Mouse (Mus musculus): ENCODE data around the gene Ficd. TPM values are rescaled to one million over a fixed set of nuclear protein-coding genes. Genes with fewer than 3 reads are reported as not detected.

Ficd gene
- 10 to 100 TPM; 10.8 to 12.7 (median 12.2) TPM for total RNA-seq (2022)

DNA sequence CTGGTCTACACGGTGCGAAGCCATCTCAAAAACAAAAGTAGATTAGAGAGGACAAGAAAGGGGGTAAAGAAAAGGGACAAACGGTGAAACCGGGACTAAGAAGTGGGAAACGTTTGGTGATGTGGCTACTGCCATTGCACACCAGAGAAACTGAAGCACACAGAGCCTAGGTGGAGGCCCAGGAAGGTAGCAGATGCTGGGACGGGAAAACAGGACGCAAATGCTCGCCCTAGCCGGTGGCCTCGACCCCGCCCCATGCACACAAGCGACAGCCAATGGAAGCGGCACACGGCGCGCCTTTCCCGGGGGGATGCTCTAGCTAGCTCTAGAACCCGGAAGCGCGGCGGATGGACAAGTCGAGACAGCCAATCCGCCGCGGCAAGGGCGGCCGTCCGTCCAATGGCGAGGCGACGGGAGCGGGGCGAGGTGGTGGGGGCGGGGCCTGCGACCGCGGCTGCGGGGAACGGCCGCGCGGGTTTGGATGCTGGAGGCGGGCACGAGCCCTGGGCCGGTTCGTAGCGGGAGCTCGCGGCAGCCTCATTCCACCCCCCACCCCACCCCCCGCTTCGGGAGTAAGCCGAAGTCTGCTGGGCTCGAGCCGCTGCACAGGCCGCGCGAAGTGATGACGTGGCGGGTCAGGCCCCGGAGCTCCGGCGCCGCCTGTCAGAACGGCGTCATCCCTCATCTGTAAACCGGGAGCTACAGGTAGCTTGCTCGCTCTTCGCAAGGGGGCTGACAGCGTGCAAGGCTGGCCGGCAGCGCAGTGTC is at the start of gene Ficd:
Gene Ficd, plus strand, starts transcription at position 459 of the 768 bp plus-strand sequence.
- DNase-seq (ENCODE audit: low spot score in 2 of 2) = peak; percentile 79 to 92

DNA sequence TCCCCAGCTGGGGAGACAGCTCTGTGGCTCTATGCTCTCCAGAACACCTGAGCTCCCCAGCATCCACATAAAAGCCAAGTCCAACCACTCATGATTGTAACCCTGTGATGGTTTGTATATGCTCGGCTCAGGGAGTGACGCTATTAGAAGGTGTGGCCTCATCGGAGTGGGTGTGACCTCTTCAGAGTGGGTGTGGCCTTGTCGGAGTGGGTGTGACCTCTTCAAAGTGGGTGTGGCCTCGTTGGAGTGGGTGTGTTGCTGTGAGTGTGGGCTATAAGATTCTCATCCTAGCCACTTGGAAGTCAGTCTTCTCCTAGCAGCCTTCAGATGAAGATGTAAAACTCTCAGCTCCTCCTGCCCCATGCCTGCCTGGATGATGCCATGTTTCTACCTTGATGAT is 48.1 kb upstream of the Ficd start:
- DNase-seq (ENCODE audit: low spot score in 2 of 2) = no peak

DNA sequence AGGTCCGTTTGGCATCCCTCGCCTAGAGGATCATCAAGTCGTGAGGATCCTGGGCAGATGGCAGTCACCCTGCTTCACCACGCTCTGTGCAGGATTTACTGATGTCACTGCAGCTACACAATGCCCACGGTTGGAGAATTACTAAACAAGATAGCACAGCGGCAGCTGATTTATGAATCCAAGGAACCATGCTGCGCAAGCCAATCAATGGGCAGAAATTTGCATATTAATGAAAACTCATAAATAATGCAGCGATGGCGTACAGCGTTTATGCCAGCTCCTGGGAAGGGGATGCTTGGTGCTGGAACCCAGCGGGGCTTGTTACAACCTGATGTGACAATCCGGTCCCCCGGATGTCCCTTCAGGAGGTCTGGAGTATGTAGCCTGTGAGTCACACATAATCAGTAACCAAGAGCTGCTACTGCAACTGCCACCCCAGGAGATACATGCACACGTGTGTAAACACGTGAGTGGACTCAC is 45.5 kb upstream of the Ficd start:
- no peak for DNase-seq (ENCODE audit: low spot score in 2 of 2)

GRCm38 (mm10) chr5:113690866-113691265 is 44.7 kb upstream of the Ficd start:
- DNase-seq (ENCODE audit: low spot score in 2 of 2) = no peak

DNA sequence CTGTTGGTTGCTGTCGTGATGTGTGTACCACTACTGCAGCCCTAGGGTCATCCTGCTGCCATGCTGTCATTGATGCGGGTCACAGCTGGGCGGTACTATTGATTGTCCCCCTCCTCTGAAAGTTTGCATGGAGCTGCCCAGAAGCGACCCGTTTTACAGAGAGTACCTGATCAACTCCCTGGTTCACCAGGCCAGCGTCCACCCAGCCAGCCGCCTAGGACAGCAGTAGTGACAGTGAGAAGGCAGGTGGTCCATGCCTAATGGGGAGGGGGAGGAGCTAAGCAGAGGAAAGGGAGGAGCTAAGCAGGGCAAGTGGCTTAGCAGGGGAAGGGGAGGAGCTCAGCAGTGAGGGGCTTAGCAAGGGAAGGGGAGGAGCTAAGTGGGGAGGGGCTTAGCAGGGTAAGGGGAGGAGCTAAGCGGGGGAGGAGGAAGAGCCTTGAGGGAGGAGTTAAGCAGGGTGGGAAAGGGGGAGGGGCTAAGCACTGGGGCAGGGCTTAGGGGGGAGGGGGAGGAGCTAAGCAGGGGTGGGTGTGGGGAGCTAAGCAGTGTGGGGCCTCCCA is 42.3 kb upstream of the Ficd start:
- no peak for DNase-seq (ENCODE audit: low spot score in 2 of 2)

GRCm38 (mm10) chr5:113694000-113694399 is 41.6 kb upstream of the Ficd start:
- DNase-seq (ENCODE audit: low spot score in 2 of 2) = no peak

DNA sequence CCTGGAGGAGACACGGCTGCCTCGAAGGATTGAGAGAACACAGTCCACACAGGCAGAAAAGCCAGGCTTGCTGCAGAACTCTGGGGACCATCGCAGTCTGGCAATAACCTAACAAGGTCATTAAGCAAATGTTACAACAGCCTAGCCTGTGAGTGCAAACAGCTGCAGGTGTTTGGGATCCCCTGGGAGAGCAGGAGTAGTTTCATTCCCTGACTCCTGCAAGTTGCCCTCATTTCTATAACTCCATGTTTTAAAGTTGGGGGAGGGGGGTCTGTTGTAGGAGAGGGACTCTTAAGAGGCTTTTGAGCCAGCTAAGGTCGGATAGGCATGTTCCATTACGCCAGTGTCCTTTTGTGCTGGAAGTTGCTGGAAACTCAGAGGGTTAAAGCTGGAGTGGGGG is 41.2 kb upstream of the Ficd start:
- no peak for DNase-seq (ENCODE audit: low spot score in 2 of 2)

GRCm38 (mm10) chr5:113700388-113701023 is 35.1 kb upstream of the Ficd start:
- DNase-seq (ENCODE audit: low spot score in 2 of 2) = no peak

DNA sequence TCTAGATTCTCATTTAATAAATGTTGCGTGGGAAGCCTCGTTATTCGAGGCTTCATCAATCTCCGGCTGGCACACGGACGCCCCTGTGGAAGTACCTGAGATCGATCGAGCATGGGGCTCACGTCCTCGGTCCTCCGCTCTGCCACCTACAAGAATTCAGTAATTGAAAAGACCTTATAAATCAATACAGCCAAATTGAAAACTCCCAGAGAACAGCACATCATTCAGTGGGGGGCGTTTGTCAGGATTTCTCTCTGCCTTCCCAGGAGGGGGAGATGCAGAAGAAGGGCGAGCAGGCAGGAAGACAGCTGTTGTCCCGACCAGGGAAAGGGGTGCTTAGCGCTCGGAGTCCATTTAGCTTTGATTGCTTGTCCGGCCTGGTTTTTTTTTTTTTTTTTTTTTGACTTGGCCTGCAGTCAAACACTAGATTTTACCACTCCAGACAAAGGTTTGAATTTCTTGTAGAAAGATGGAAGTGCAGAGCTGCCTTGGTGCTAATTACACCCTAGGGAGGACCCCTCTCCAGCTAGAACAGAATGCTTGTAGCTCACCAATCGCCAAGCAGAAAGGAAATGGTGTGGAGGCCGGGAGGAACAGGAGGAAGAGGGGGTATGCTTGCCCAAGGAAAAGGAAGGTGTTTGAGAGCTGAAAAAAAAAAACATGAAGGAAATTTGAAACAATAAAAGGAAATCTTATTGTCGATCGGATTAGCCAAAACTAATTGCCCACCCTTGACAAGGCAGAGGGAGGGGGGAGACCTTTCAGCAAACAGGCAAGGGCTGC is 31.6 kb upstream of the Ficd start:
- no peak for DNase-seq (ENCODE audit: low spot score in 2 of 2)

DNA sequence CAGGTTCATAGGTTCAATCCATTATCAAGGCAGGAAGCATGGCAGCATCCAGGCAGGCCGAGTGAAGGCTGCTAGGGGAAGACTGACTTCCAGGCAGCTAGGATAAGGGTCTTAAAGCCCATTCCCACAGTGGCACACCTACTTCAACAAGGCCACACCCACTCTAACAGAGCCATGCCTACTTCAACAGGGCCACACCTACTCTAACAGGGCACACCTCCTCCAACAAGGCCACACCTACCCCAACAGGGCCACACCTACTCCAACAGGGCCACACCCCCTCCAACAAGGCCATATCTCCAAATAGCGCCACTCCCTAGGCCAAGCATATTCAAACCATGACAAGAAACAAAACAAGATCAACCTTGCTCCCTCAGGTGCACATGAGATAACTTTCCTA is 22.7 kb upstream of the Ficd start:
- no peak for DNase-seq (ENCODE audit: low spot score in 2 of 2)

- DNase-seq (ENCODE audit: low spot score in 2 of 2) = peak in 1 of 2 experiments; percentile 68
Measured at GRCm38 (mm10) chr5:113716581-113717388, 18.8 kb upstream of the Ficd start.

DNA sequence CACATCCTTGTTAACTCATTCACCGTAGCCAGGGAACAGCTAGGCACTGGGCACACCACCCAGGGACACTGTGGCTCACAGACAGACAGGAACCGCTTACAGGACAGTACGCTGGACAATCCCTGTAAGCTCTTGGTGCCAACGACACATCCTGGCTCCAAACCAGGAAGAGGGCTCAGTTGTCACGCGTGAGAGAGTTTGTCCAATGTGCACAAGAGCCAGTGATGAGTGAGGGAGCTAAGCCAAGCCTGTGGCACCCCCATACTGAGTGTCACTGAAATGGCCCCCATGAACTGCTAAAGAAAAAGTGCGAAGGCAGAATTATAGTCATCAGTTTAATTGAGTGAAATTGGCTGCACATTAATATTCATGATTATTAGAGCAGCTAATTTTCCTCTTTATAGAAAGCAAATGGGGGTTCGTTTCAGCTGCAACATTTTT is 16.4 kb upstream of the Ficd start:
- DNase-seq (ENCODE audit: low spot score in 2 of 2) = no peak

DNA sequence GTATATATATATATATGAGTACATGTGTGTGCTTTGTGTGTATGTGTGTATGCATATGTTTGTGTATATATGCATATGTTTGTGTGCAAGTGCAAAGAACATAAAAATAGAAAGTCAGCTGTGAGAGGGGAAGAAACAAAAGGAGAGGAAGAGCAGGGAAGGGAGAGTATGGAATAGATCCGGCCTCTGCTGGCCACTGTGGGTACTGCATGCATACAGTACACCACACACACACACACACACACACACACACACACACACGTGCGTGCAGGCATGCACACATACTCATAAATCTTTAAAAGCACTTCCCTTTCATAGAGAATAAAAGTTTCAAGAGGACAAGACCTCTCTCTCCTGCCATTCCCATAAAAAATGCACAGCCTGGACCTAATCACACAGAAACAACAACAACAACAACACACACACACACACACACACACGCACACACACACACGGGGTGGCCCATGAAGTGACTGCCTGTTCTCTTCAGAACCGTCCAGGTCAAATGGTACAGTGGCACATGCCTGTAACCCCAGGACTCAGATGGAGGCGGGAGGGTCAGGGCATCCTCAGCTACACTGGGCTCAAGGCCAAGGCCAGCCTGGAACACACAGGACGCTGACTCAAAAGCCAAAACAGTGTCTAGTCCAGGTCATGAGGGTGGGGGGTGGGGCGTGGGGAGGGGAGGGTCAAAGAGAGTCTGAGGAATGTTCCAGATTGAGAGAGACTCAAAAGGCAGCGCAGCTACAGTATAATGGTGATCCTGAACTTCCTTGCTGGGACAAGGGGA is 13.2 kb upstream of the Ficd start:
- DNase-seq (ENCODE audit: low spot score in 2 of 2) = no peak

DNA sequence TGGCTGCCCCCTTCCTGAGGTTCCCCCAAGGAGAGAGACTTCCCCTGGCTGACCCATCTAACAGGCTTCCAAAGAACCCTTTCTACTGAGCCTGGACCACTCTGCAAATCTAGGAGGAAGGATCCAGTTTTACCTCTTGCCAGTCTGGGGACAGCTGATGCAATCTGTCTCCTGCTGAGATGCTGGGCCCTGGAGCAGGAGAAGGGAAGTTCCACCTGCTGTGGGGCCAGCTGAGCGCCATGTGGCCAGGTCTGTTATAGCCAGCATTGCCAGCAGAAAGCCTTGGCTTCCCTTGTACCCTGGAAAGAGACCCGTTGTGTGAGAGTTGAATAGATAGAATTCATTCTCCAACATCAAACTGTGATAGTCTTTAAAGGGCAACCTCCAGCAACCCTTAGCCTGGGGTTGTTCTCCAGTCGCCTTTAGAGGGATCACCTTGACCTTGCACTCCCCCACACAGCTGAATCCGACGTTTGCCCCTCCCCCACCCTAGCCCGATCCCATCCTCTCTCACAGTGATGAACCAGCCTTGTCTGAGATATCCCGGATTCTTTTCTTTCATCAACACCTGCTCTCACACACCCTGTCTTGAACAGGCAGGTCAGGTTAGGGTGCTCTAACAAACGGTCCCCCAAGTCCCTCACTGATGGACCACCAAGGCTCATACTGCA is 11.9 kb upstream of the Ficd start:
- no peak for DNase-seq (ENCODE audit: low spot score in 2 of 2)

- peak; percentile 56 to 77 for DNase-seq (ENCODE audit: low spot score in 2 of 2)
Measured at GRCm38 (mm10) chr5:113724446-113724845, 11.2 kb upstream of the Ficd start, which contains the start of gene 1700069L16Rik. TSS of gene 1700069L16Rik (minus strand) at chr5:113724772.

- DNase-seq (ENCODE audit: low spot score in 2 of 2) = no peak
Measured at GRCm38 (mm10) chr5:113725417-113725816, 10.2 kb upstream of the Ficd start.

DNA sequence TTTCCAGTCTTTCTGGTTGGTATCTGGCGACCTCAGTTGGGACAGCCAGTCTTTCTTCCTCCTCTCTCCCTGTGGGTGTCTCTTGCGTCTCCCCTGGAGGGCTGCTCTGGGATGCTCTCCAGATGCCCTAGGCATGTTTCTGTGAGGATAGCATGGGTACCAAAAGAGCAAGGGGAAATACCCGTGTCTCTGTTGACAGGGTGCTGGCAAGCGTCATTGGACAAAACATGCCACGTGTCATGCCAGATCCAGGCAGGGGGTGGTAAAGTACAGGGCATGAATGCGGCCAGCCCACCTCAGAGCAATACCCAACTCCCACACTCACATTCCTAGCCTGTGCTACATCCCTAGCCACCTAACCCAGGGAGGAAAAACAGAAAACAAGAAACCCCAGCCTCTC is 9.0 kb upstream of the Ficd start:
- no peak for DNase-seq (ENCODE audit: low spot score in 2 of 2)

DNA sequence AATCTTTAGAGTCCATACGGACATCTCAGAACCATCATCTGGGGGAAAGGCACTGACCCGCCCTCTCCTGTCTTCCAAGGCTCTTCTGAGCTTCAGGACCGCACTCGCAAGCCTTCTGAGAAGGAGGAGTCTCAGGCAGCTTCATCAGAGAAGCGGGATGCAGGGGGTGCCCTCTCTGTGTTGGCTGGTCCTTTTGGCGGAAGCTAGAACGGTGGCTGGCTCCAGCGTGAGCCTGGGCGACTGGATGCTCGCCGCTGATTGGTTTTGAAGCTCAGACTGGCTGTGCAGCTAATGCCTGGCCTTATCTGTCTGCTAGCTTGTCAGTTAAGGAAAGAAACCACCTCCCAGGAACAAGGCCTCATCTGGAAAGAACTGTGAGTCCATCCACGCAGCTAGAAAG is 8.4 kb upstream of the Ficd start:
- DNase-seq (ENCODE audit: low spot score in 2 of 2) = no peak

DNA sequence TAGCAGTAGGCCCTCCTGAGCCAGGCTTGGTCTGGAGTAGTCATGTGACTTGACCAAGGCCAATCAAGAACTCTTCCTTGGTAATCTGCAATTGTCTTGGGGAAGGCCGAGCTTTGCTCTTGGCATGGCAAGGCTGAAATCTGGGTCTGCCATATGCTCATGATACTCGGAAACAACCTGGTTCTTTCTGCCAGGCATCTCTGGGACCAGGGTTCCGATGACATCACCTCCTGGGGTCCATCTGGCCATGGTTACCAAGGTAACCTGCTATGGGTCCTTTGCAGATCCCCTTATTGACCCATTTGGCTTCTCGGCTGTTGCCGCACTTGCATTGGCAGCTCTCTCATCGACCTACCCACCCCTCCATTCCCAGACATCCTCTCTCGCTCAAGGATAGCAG is 7.6 kb upstream of the Ficd start:
- no peak for DNase-seq (ENCODE audit: low spot score in 2 of 2)
